Mouse (Mus musculus): ENCODE measurements around the gene Gm17334. TPM values are rescaled to one million over a fixed set of nuclear protein-coding genes. Genes with fewer than 3 reads are reported as not detected.

The Gm17334 gene
- polyA plus RNA-seq, 1 experiment, result 0.18 TPM

DNA sequence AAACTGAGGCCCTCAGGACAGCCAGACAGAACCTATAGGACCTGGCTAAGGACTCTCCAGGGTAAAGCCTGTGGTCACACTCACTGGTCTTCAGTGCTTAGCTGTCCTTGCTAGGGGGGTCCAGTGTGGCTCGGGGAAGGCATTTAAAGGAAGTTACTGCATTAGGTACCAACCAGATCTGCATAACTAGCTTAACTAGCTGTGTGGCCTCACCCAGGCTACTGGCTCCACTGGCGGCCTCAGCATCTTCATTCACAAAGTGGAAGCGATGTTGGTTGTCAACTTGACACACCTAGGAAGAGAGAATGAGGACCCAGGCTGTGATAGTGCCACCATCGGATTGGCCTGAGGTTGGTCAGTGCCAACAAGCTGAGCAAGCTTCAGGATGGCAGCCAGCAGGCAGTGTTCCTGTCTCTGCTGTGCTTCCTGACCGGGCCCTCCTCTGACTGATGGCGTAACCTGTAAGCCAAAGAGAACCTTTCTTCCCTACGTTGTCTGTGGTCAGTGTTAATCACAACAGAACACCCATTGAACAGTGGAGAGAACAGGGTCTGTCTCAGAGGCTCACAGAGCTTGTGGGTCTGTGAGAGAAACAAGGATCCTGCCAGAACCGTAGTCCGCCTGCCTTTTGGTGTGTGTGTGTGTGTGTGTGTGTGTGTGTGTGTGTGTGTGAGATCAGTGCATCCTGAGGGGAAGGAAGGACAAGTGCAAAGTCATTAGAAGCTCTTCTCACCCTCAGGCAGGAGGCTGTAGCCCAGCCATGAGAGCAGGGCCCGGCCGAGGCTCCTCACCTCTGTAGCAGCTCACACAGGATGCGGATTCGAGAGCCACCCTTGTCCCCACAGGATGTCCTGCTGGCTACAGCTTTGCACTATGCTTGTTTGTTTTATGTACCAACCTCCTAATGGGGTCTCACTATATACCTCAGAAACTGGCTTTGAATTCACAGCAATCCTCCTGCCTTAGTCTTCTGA lies 13.4 kb upstream of the Gm17334 start:
- no peaks in the 10 kb centered on the region for H3K79me3 ChIP-seq (ENCODE audit: low read depth)
- H3K27me3 ChIP-seq (ENCODE audit: control insufficient read depth, insufficient read depth, insufficient read length), result no peaks in the 10 kb centered on the region
- no peak overlapping the region for H3ac ChIP-seq (ENCODE audit: control insufficient read depth, insufficient read length, low read depth)
- no peaks in the 10 kb centered on the region for H3K79me2 ChIP-seq (ENCODE audit: control insufficient read depth, insufficient read depth)
- no peak for TF ChIP-seq USF1 (IDR thresholded peaks at IDR 0.05; ENCODE audit: low read depth)
- TF ChIP-seq MAX (IDR thresholded peaks at IDR 0.05), result no peak
- no peak for TF ChIP-seq MYOD1 (IDR thresholded peaks at IDR 0.05; ENCODE audit: control insufficient read depth, insufficient read length, low read depth)
- no peak for TF ChIP-seq CTCF (IDR thresholded peaks at IDR 0.05; ENCODE audit: control insufficient read depth, insufficient read depth, insufficient read length)
- TF ChIP-seq CEBPB (IDR thresholded peaks at IDR 0.05; ENCODE audit: low read depth), result no peak
- TF ChIP-seq FOSL1 (IDR thresholded peaks at IDR 0.05; ENCODE audit: insufficient read depth, low read length, poor library complexity, severe bottlenecking), result no peak
- TF ChIP-seq MYOG (IDR thresholded peaks at IDR 0.05; ENCODE audit: control insufficient read depth, extremely low read depth, insufficient read length), result no peak
- no peaks in the 10 kb centered on the region for H3K36me3 ChIP-seq (ENCODE audit: control insufficient read depth, insufficient read depth)
- no peak overlapping the region for H3K4me3 ChIP-seq (ENCODE audit: insufficient read depth, poor library complexity, severe bottlenecking)

- TF ChIP-seq MAX (IDR thresholded peaks at IDR 0.05) (no peak), MYOD1 (IDR thresholded peaks at IDR 0.05; ENCODE audit: control insufficient read depth, insufficient read length, low read depth) (no peak), CEBPB (IDR thresholded peaks at IDR 0.05; ENCODE audit: low read depth) (no peak), CTCF (IDR thresholded peaks at IDR 0.05; ENCODE audit: control insufficient read depth, insufficient read depth, insufficient read length) (no peak), FOSL1 (IDR thresholded peaks at IDR 0.05; ENCODE audit: insufficient read depth, low read length, poor library complexity, severe bottlenecking) (no peak), USF1 (IDR thresholded peaks at IDR 0.05; ENCODE audit: low read depth) (no peak), MYOG (IDR thresholded peaks at IDR 0.05; ENCODE audit: control insufficient read depth, extremely low read depth, insufficient read length) (no peak)
- Histone ChIP-seq H3K27me3 (ENCODE audit: control insufficient read depth, insufficient read depth, insufficient read length) (no peaks in the 10 kb centered on the region), H3K79me3 (ENCODE audit: low read depth) (no peaks in the 10 kb centered on the region), H3ac (ENCODE audit: control insufficient read depth, insufficient read length, low read depth) (no peak overlapping the region), H3K36me3 (ENCODE audit: control insufficient read depth, insufficient read depth) (peaks cover 5% of the 10 kb centered on the region), H3K4me3 (ENCODE audit: insufficient read depth, poor library complexity, severe bottlenecking) (no peak overlapping the region), H3K79me2 (ENCODE audit: control insufficient read depth, insufficient read depth) (no peaks in the 10 kb centered on the region)
Measured at GRCm38 (mm10) chr11:53785311-53785936, 12.4 kb upstream of the Gm17334 start.

DNA sequence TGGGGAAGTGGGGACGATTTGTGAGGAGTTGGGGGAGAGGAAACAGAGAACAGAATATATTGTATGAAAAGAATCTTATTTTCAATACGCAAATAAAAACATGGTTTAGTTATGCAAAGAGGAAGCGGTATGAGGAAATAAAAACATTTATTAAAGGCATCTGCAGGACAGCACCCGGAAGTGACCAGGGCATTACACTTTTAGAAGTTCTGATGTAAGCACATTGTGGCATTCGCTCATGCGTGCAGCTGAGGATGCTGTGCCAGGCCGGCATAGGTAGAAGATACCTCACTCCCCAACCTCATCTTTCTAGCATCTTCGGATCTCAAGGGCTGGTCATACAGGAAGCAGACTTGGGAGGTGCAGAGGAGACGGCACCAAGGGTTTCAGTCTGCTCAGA lies 10.3 kb upstream of the Gm17334 start:
- no peaks in the 10 kb centered on the region for H3K79me2 ChIP-seq (ENCODE audit: control insufficient read depth, insufficient read depth)
- TF ChIP-seq CTCF (IDR thresholded peaks at IDR 0.05; ENCODE audit: control insufficient read depth, insufficient read depth, insufficient read length) (no peak), MYOD1 (IDR thresholded peaks at IDR 0.05; ENCODE audit: control insufficient read depth, insufficient read length, low read depth) (no peak), USF1 (IDR thresholded peaks at IDR 0.05; ENCODE audit: low read depth) (no peak), FOSL1 (IDR thresholded peaks at IDR 0.05; ENCODE audit: insufficient read depth, low read length, poor library complexity, severe bottlenecking) (no peak), MAX (IDR thresholded peaks at IDR 0.05) (no peak), CEBPB (IDR thresholded peaks at IDR 0.05; ENCODE audit: low read depth) (no peak), MYOG (IDR thresholded peaks at IDR 0.05; ENCODE audit: control insufficient read depth, extremely low read depth, insufficient read length) (no peak)
- no peaks in the 10 kb centered on the region for H3K27me3 ChIP-seq (ENCODE audit: control insufficient read depth, insufficient read depth, insufficient read length)
- no peak overlapping the region for H3ac ChIP-seq (ENCODE audit: control insufficient read depth, insufficient read length, low read depth)
- no peak overlapping the region for H3K4me3 ChIP-seq (ENCODE audit: insufficient read depth, poor library complexity, severe bottlenecking)
- H3K79me3 ChIP-seq (ENCODE audit: low read depth), result peaks cover 2% of the 10 kb centered on the region
- peaks cover 26% of the 10 kb centered on the region for H3K36me3 ChIP-seq (ENCODE audit: control insufficient read depth, insufficient read depth)

GRCm38 (mm10) chr11:53781964-53782363 lies 9.0 kb upstream of the Gm17334 start:
- Histone ChIP-seq H3K79me2 (ENCODE audit: control insufficient read depth, insufficient read depth) (no peaks in the 10 kb centered on the region), H3K4me3 (ENCODE audit: insufficient read depth, poor library complexity, severe bottlenecking) (no peak overlapping the region), H3ac (ENCODE audit: control insufficient read depth, insufficient read length, low read depth) (no peak overlapping the region), H3K79me3 (ENCODE audit: low read depth) (peaks cover 2% of the 10 kb centered on the region), H3K36me3 (ENCODE audit: control insufficient read depth, insufficient read depth) (peaks cover 39% of the 10 kb centered on the region), H3K27me3 (ENCODE audit: control insufficient read depth, insufficient read depth, insufficient read length) (no peaks in the 10 kb centered on the region)
- no peak for TF ChIP-seq CEBPB (IDR thresholded peaks at IDR 0.05; ENCODE audit: low read depth)

GRCm38 (mm10) chr11:53781201-53781775 lies 8.3 kb upstream of the Gm17334 start:
- peaks cover 46% of the 10 kb centered on the region for H3K36me3 ChIP-seq (ENCODE audit: control insufficient read depth, insufficient read depth)
- H3K4me3 ChIP-seq (ENCODE audit: insufficient read depth, poor library complexity, severe bottlenecking), result no peak overlapping the region
- no peaks in the 10 kb centered on the region for H3K27me3 ChIP-seq (ENCODE audit: control insufficient read depth, insufficient read depth, insufficient read length)
- TF ChIP-seq CTCF (IDR thresholded peaks at IDR 0.05; ENCODE audit: control insufficient read depth, insufficient read depth, insufficient read length) (no peak), USF1 (IDR thresholded peaks at IDR 0.05; ENCODE audit: low read depth) (no peak), MYOD1 (IDR thresholded peaks at IDR 0.05; ENCODE audit: control insufficient read depth, insufficient read length, low read depth) (no peak)
- H3K79me2 ChIP-seq (ENCODE audit: control insufficient read depth, insufficient read depth), result peaks cover 2% of the 10 kb centered on the region
- no peak overlapping the region for H3ac ChIP-seq (ENCODE audit: control insufficient read depth, insufficient read length, low read depth)
- peaks cover 2% of the 10 kb centered on the region for H3K79me3 ChIP-seq (ENCODE audit: low read depth)

Measured in C2C12 (cell line).